Mouse (Mus musculus): ENCODE data around the gene Chmp1a. TPM values are rescaled to one million over a fixed set of nuclear protein-coding genes. Genes with fewer than 3 reads are reported as not detected.

The Chmp1a gene
- polyA plus RNA-seq, 1 experiment from 2014 or later: 113 TPM

GRCm38 (mm10) chr8:123155177-123155576 is 57.4 kb downstream of the Chmp1a start:
- 57% methylated on average over 5 of the region's 5 CpGs for WGBS
- no peak overlapping the region for H3K27ac ChIP-seq (replicated peaks; ENCODE audit: low read depth, low read length)

More at GRCm38 (mm10) chr8:123155177-123155576, 57.4 kb downstream of the Chmp1a start:
- no peak overlapping the region for H3K9ac ChIP-seq (ENCODE audit: low read depth, low read length)
- H3K4me2 ChIP-seq (ENCODE audit: low read depth, low read length): no peak overlapping the region
- no peak overlapping the region for H3K4me3 ChIP-seq (ENCODE audit: low read depth, low read length)
- H3K9me3 ChIP-seq (ENCODE audit: control insufficient read depth, low read length): no peaks in the 10 kb centered on the region
- H3K36me3 ChIP-seq (ENCODE audit: control insufficient read depth, insufficient read depth, low read length): no peaks in the 10 kb centered on the region
- H3K27me3 ChIP-seq (replicated peaks; ENCODE audit: control insufficient read depth, insufficient read depth, low read length): no peaks in the 10 kb centered on the region
- peaks cover 15% of the 10 kb centered on the region; the same call in 1 of the 2 replicates for H3K4me1 ChIP-seq (ENCODE audit: control insufficient read depth, insufficient read depth, low read length)
- DNase-seq (ENCODE audit: low spot score) (no peak), ATAC-seq (ENCODE audit: low read depth) (no peak)

Other genes starting within 250 kb of the Chmp1a start
- 53.5 and 55.0 TPM in 2 replicates for gene Ankrd11, start 170.5 kb downstream of the Chmp1a start, polyA plus RNA-seq (2014; fragmentation: Nextera tagmentation; extraction: Ambion mirVana)
- 36.5 and 41.2 TPM in 2 replicates for gene Spg7, start 149.8 kb downstream of the Chmp1a start, polyA plus RNA-seq (2014; fragmentation: Nextera tagmentation; extraction: Ambion mirVana)
- 1,761 and 1,789 TPM in 2 replicates for gene Rpl13, start 110.4 kb downstream of the Chmp1a start, polyA plus RNA-seq (2014; fragmentation: Nextera tagmentation; extraction: Ambion mirVana)
- 1.4 and 2.0 TPM in 2 replicates for gene Cpne7, start 95.4 kb downstream of the Chmp1a start, polyA plus RNA-seq (2014; fragmentation: Nextera tagmentation; extraction: Ambion mirVana)
- gene Sult5a1, start 54.4 kb downstream of the Chmp1a start, polyA plus RNA-seq (2014; fragmentation: Nextera tagmentation; extraction: Ambion mirVana): 27.9 and 33.5 TPM in 2 replicates
- gene Dpep1, start 26.5 kb downstream of the Chmp1a start, polyA plus RNA-seq (2014; fragmentation: Nextera tagmentation; extraction: Ambion mirVana): 7.0 and 9.2 TPM in 2 replicates
- 5.7 and 6.1 TPM in 2 replicates for gene Spata33, start 69 bp upstream of the Chmp1a start, polyA plus RNA-seq (2014; fragmentation: Nextera tagmentation; extraction: Ambion mirVana)
- 31.1 and 36.7 TPM in 2 replicates for gene Cdk10, start 12.1 kb upstream of the Chmp1a start, polyA plus RNA-seq (2014; fragmentation: Nextera tagmentation; extraction: Ambion mirVana)
- gene Spata2l, start 23.5 kb upstream of the Chmp1a start, polyA plus RNA-seq (2014; fragmentation: Nextera tagmentation; extraction: Ambion mirVana): 4.3 and 4.9 TPM in 2 replicates
- 19.5 and 21.4 TPM in 2 replicates for gene Zfp276, start 41.4 kb upstream of the Chmp1a start, polyA plus RNA-seq (2014; fragmentation: Nextera tagmentation; extraction: Ambion mirVana)
- gene Vps9d1, start 41.6 kb upstream of the Chmp1a start, polyA plus RNA-seq (2014; fragmentation: Nextera tagmentation; extraction: Ambion mirVana): 24.5 and 26.3 TPM in 2 replicates
- 20.9 and 24.8 TPM in 2 replicates for gene Fanca, start 105.8 kb upstream of the Chmp1a start, polyA plus RNA-seq (2014; fragmentation: Nextera tagmentation; extraction: Ambion mirVana)
- gene Spire2, start 120.0 kb upstream of the Chmp1a start, polyA plus RNA-seq (2014; fragmentation: Nextera tagmentation; extraction: Ambion mirVana): 2.7 and 2.8 TPM in 2 replicates
- 159 and 163 TPM in 2 replicates for gene Tcf25, start 161.0 kb upstream of the Chmp1a start, polyA plus RNA-seq (2014; fragmentation: Nextera tagmentation; extraction: Ambion mirVana)
- gene Mc1r, start 194.3 kb upstream of the Chmp1a start, polyA plus RNA-seq (2014; fragmentation: Nextera tagmentation; extraction: Ambion mirVana): 0.29 and 0.32 TPM in 2 replicates
- gene Tubb3, start 198.7 kb upstream of the Chmp1a start, polyA plus RNA-seq (2014; fragmentation: Nextera tagmentation; extraction: Ambion mirVana): 81.9 and 99.5 TPM in 2 replicates
- gene Def8, start 210.8 kb upstream of the Chmp1a start, polyA plus RNA-seq (2014; fragmentation: Nextera tagmentation; extraction: Ambion mirVana): 34.1 and 37.9 TPM in 2 replicates

Measured in embryonic facial prominence, embryonic 14.5 days (tissue).